Mouse (Mus musculus): ENCODE data around the gene Als2cl.
A peak's percentile ranks its signal among the peaks of the same experiment; 100 is the strongest.

The Als2cl gene

GRCm38 (mm10) chr9:110879191-110879920, at the start of gene Als2cl:
Gene Als2cl (plus strand): TSS chr9:110879870.
- DNase-seq: peak; percentile 63 to 81

- peak in 1 of 2 experiments; percentile 14 for DNase-seq
Observed at GRCm38 (mm10) chr9:110833021-110833420, 46.6 kb upstream of the Als2cl start.

- no peak for DNase-seq
Observed at GRCm38 (mm10) chr9:110834411-110834810, 45.3 kb upstream of the Als2cl start, which contains the start of gene Prss45. Gene Prss45 (plus strand): TSS chr9:110834588.

GRCm38 (mm10) chr9:110834961-110835360, 44.7 kb upstream of the Als2cl start:
- no peak for DNase-seq

- DNase-seq: no peak
Observed at GRCm38 (mm10) chr9:110836112-110836511, 43.6 kb upstream of the Als2cl start.

GRCm38 (mm10) chr9:110840905-110841304, 38.8 kb upstream of the Als2cl start:
- no peak for DNase-seq

GRCm38 (mm10) chr9:110841438-110841837, 38.2 kb upstream of the Als2cl start:
- no peak for DNase-seq

- no peak for DNase-seq
Observed at GRCm38 (mm10) chr9:110844206-110844605, 35.5 kb upstream of the Als2cl start, which contains the start of gene Prss46. Gene Prss46 (plus strand): TSS chr9:110844506.

GRCm38 (mm10) chr9:110849162-110849561, 30.5 kb upstream of the Als2cl start:
- DNase-seq: no peak

- DNase-seq: no peak
Observed at GRCm38 (mm10) chr9:110855903-110856302, 23.8 kb upstream of the Als2cl start.

- no peak for DNase-seq
Observed at GRCm38 (mm10) chr9:110856920-110857319, 22.8 kb upstream of the Als2cl start.

- DNase-seq: no peak
Observed at GRCm38 (mm10) chr9:110857781-110858472, 21.7 kb upstream of the Als2cl start, which contains the start of gene Prss50. Gene Prss50 (plus strand): TSS chr9:110857967.

- peak in 1 of 2 experiments; percentile 1 for DNase-seq
Observed at GRCm38 (mm10) chr9:110858523-110858922, 21.1 kb upstream of the Als2cl start.

GRCm38 (mm10) chr9:110858967-110859596, 20.6 kb upstream of the Als2cl start:
- peak in 1 of 2 experiments; percentile 1 for DNase-seq

GRCm38 (mm10) chr9:110871030-110871429, 8.6 kb upstream of the Als2cl start:
- DNase-seq: peak; percentile 74 to 80

- DNase-seq: peak; percentile 77 to 80
Observed at GRCm38 (mm10) chr9:110873681-110874659, 5.7 kb upstream of the Als2cl start.

GRCm38 (mm10) chr9:110874660-110875191, 4.9 kb upstream of the Als2cl start:
- no peak for DNase-seq

GRCm38 (mm10) chr9:110875288-110875695, 4.4 kb upstream of the Als2cl start:
- DNase-seq: no peak

GRCm38 (mm10) chr9:110877353-110877752, 2.3 kb upstream of the Als2cl start:
- no peak for DNase-seq

GRCm38 (mm10) chr9:110877888-110878287, 1.8 kb upstream of the Als2cl start:
- DNase-seq: peak; percentile 93 to 94

GRCm38 (mm10) chr9:110879998-110880561, 410 bp downstream of the Als2cl start, which contains the start of gene Tmie:
Gene Tmie (minus strand): TSS chr9:110880113.
- peak; percentile 58 to 66 for DNase-seq

Data from cerebellum, postnatal 10 days (tissue).